In the genomic region with DNA sequence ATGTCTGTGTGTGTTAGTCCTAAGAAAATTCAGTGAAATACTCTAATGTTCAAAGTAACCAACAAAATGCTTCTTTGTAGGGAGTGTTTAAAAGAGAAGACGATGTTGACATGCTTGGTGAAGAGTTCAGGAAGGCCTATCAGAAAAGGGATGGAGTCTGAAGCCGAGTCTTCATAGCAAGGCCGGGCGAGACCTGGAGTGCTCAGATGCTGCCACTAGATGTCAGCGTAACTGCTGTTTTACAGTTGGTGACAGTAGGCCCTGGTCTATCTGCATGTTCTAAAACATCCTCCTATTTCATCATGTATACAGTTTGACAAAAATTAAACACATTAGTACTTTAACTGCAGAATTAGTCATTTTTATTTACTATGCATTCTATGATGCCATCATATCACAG, we compare ENCODE assay signal across 8 mouse cellular contexts. TPM values are rescaled to one million over a fixed set of nuclear protein-coding genes. Genes with fewer than 3 reads are reported as not detected.
DNase-seq lines count a peak whose midpoint lies in the region; ATAC-seq lines count a peak whose summit lies in the region.
"Had no signal": no experiment of that assay in that cellular context is flagged by ENCODE, and none has a peak within 500 bp of the region (broad histone marks: within the 10 kb centered on the region; RNA-seq: fewer than 3 reads in every experiment).

No protein-coding gene starts in this region.

- no peak overlapping the region for H3K4me2 ChIP-seq in forebrain, embryonic 12.5 days
- no peak overlapping the region for H3K4me2 ChIP-seq in hindbrain, embryonic 14.5 days (replicated peaks)

- H3K27ac ChIP-seq in forebrain, embryonic 12.5 days: no peak overlapping the region
- no peak overlapping the region for H3K27ac ChIP-seq in hindbrain, embryonic 14.5 days

- H3K9me3 ChIP-seq in forebrain, embryonic 12.5 days: no peaks in the 10 kb centered on the region
- no peaks in the 10 kb centered on the region for H3K9me3 ChIP-seq in hindbrain, embryonic 14.5 days (ENCODE audit: control insufficient read depth, low read length)
- H3K9me3 ChIP-seq: megakaryocyte, embryonic 14.5 days had no signal

- H3K27me3 ChIP-seq in forebrain, embryonic 12.5 days: no peaks in the 10 kb centered on the region
- H3K27me3 ChIP-seq in hindbrain, embryonic 14.5 days (ENCODE audit: control insufficient read depth, insufficient read depth, low read length): no peaks in the 10 kb centered on the region
- H3K27me3 ChIP-seq: megakaryocyte, embryonic 14.5 days had no signal

- peaks cover 65% of the 10 kb centered on the region for H3K36me3 ChIP-seq in forebrain, embryonic 12.5 days (replicated peaks)
- H3K36me3 ChIP-seq in hindbrain, embryonic 14.5 days (replicated peaks; ENCODE audit: control insufficient read depth, insufficient read depth): peaks cover 27% of the 10 kb centered on the region

- no peak overlapping the region for H3K9ac ChIP-seq in forebrain, embryonic 12.5 days
- H3K9ac ChIP-seq in hindbrain, embryonic 14.5 days: no peak overlapping the region

- DNase-seq in Muller cell, postnatal 12 days (ENCODE audit: inconsistent ontology term): peak; percentile 30
- peak; percentile 43 for DNase-seq in brain, embryonic 18.5 days (ENCODE audit: low read depth, low spot score)
- DNase-seq in hindbrain, embryonic 14.5 days (ENCODE audit: low spot score): peak; percentile 81
- DNase-seq in layer of hippocampus, postnatal 36 days: peak; percentile 49 to 50
- DNase-seq in lung, postnatal 4 days: peak; percentile 56 to 75
- DNase-seq in right cerebral cortex, postnatal 25 days: peak; percentile 65

- H3K4me3 ChIP-seq in forebrain, embryonic 12.5 days (replicated peaks): no peak overlapping the region
- H3K4me3 ChIP-seq in hindbrain, embryonic 14.5 days (replicated peaks; ENCODE audit: low read length): no peak overlapping the region
- H3K4me3 ChIP-seq: megakaryocyte, embryonic 14.5 days had no signal

- no peaks in the 10 kb centered on the region for H3K4me1 ChIP-seq in forebrain, embryonic 12.5 days
- H3K4me1 ChIP-seq in hindbrain, embryonic 14.5 days (replicated peaks; ENCODE audit: control insufficient read depth, insufficient read depth, low read length): no peaks in the 10 kb centered on the region

- peak; percentile 79; the same call in 1 of the 2 replicates for ATAC-seq in forebrain, embryonic 12.5 days (ENCODE audit: low FRiP score)
- ATAC-seq in hindbrain, embryonic 14.5 days (ENCODE audit: low FRiP score): peak; percentile 79; the same call in 1 of the 2 replicates

- 24% methylated on average over 5 of the region's 5 CpGs for WGBS in forebrain, embryonic 12.5 days
- 23% methylated on average over 5 of the region's 5 CpGs for WGBS in hindbrain, embryonic 14.5 days

RNA-seq across cellular contexts. Expression of a gene that starts 20.4 kb away (rescaled TPM):
- 44.7 and 51.6 TPM in 2 replicates for polyA plus RNA-seq in forebrain, embryonic 12.5 days (2016; fragmentation: Nextera tagmentation; extraction: Ambion mirVana)
- 5.9 and 10.5 TPM in 2 replicates for polyA plus RNA-seq in hindbrain, embryonic 14.5 days (2014; fragmentation: Nextera tagmentation; extraction: Ambion mirVana)
- total RNA-seq in layer of hippocampus, postnatal 36 days (2021): 1 to 10 TPM; 1.3 to 1.9 TPM

RNA-seq across cellular contexts. Expression of a gene that starts 33.8 kb away (rescaled TPM):
- 77.6 and 80.9 TPM in 2 replicates for polyA plus RNA-seq in forebrain, embryonic 12.5 days (2016; fragmentation: Nextera tagmentation; extraction: Ambion mirVana)
- polyA plus RNA-seq in hindbrain, embryonic 14.5 days (2014; fragmentation: Nextera tagmentation; extraction: Ambion mirVana): 25.4 and 35.9 TPM in 2 replicates
- total RNA-seq in layer of hippocampus, postnatal 36 days (2021): 1 to 10 TPM; 5.8 to 6.8 TPM

Comparison
In these comparisons a context has a peak if more than half of its experiments do, and no peak if none do; other contexts are left out.
1. DNase-seq: peak in every context shown above with its lines; median percentile 81 in hindbrain, embryonic 14.5 days; 66 in lung, postnatal 4 days; 65 in right cerebral cortex, postnatal 25 days; 50 in layer of hippocampus, postnatal 36 days; 43 in brain, embryonic 18.5 days; 30 in Muller cell, postnatal 12 days.